Mouse (Mus musculus) heart, postnatal 0 days (tissue): ENCODE measurements around the gene Uty. TPM values are rescaled to one million over a fixed set of nuclear protein-coding genes. Genes with fewer than 3 reads are reported as not detected.

Source experiments
- ATAC-seq: fragments of 200-750 bp; cut with Nextera tagmentation; 2 replicates; pipeline ENCODE4 v1.8.0; 2017; ENCODE audit warnings: low read depth, moderate number of reproducible peaks, moderate library complexity; ENCODE audit not compliant: insufficient read depth
- DNase-seq: peaks from one replicate; pipeline ENCODE4 v3.0.0-alpha.2; 2016; ENCODE audit warnings: low spot score
- H3K27ac ChIP-seq: fragments of 300-500 bp; sonication (generic); 2 replicates; pipeline ENCODE4 v1.5.1; 2014; ENCODE audit warnings: low read depth, mild to moderate bottlenecking
- H3K27me3 ChIP-seq: fragments of 300-500 bp; sonication (generic); 2 replicates; pipeline ENCODE4 v1.6.1; 2014; ENCODE audit warnings: low read length, mixed read lengths; ENCODE audit not compliant: control insufficient read depth, insufficient read depth
- H3K36me3 ChIP-seq: fragments of 300-500 bp; sonication (generic); replicated peaks from 2 replicates; pipeline ENCODE4 v1.6.1; 2014; ENCODE audit warnings: low read length, mixed read lengths; ENCODE audit not compliant: control insufficient read depth, insufficient read depth
- H3K4me1 ChIP-seq: fragments of 300-500 bp; sonication (generic); 2 replicates; pipeline ENCODE4 v1.6.1; 2014; ENCODE audit warnings: antibody characterized with exemption; ENCODE audit not compliant: control insufficient read depth, insufficient read depth
- H3K4me2 ChIP-seq: fragments of 300-500 bp; sonication (generic); 2 replicates; pipeline ENCODE4 v1.6.1; 2014; ENCODE audit warnings: low read depth, mild to moderate bottlenecking, low read length, moderate library complexity
- H3K4me3 ChIP-seq: fragments of 300-500 bp; sonication (generic); 2 replicates; pipeline ENCODE4 v1.5.1; 2014; ENCODE audit warnings: low read depth, low read length
- H3K9ac ChIP-seq: fragments of 300-500 bp; sonication (generic); replicated peaks from 2 replicates; pipeline ENCODE4 v1.6.1; 2014; ENCODE audit warnings: low read depth, low read length, mixed read lengths
- H3K9me3 ChIP-seq: fragments of 300-500 bp; sonication (generic); replicated peaks from 2 replicates; pipeline ENCODE4 v1.6.1; 2016; ENCODE audit warnings: low read length; ENCODE audit not compliant: control insufficient read depth
- CTCF ChIP-seq: IDR thresholded peaks from 2 replicates; pipeline ENCODE4 v1.5.1; 2016; ENCODE audit warnings: antibody characterized with exemption, control low read depth, low read depth
- EP300 ChIP-seq: IDR thresholded peaks from 2 replicates; pipeline ENCODE4 v1.6.1; 2016; ENCODE audit warnings: antibody characterized with exemption, low read depth
- WGBS: fragments of 180-500 bp; shearing (Covaris S2); extraction: QIAGEN DNeasy Blood & Tissue Kit; methylation state at CpG from one replicate; pipeline ENCODE4 v1.1.7; 2014; 5-methylcytosine and 5-hydroxymethylcytosine counted together
- polyA plus RNA-seq: library from polyadenylated mRNA; unstranded; fragments of >200 nt; fragmentation: Nextera tagmentation; extraction: Ambion mirVana; gene quantifications from 2 replicates; pipeline ENCODE4 v1.2.1, GENCODE M21; 2015
- total RNA-seq: library from RNA; depleted of rRNA; stranded (reverse); fragments of >200 nt; gene quantifications from 2 replicates; pipeline ENCODE4 v1.2.3, GENCODE M21; 2014; ENCODE audit warnings: low replicate concordance

Uty gene
- total and polyA plus RNA-seq, 2 experiments from 2014 or later: 17.1 TPM; not detected in 1

- Histone ChIP-seq H3K27ac (peak overlapping the region; percentile 76), H3K4me2 (peak overlapping the region; percentile 46), H3K36me3 (no peaks in the 10 kb centered on the region), H3K27me3 (no peaks in the 10 kb centered on the region), H3K4me3 (peak overlapping the region; percentile 51), H3K9ac (peak overlapping the region; percentile 40; the same call in 1 of the 2 replicates), H3K4me1 (no peaks in the 10 kb centered on the region), H3K9me3 (no peaks in the 10 kb centered on the region)
- no peak for TF ChIP-seq CTCF
- TF ChIP-seq EP300: no peak
- WGBS: 0% methylated on average over 6 of the region's 9 CpGs
- no peak for ATAC-seq
- DNase-seq: no peak
Measured at GRCm38 (mm10) chrY:1244940-1245339, 619 bp downstream of the Uty start.

- TF ChIP-seq EP300 (no peak), CTCF (no peak)
- Histone ChIP-seq H3K9me3 (no peaks in the 10 kb centered on the region), H3K36me3 (no peaks in the 10 kb centered on the region), H3K4me2 (peak overlapping the region; percentile 46; the same call in 1 of the 2 replicates), H3K27me3 (no peaks in the 10 kb centered on the region), H3K9ac (no peak overlapping the region), H3K4me1 (no peaks in the 10 kb centered on the region), H3K4me3 (peak overlapping the region; percentile 51), H3K27ac (no peak overlapping the region)
- 52% methylated on average over 5 of the region's 5 CpGs for WGBS
- DNase-seq (no peak), ATAC-seq (no peak)
Measured at GRCm38 (mm10) chrY:1244421-1244820, 1.1 kb downstream of the Uty start.

- no peaks in the 10 kb centered on the region for H3K27me3 ChIP-seq
- 95% methylated on average over 3 of the region's 7 CpGs for WGBS
- no peaks in the 10 kb centered on the region for H3K36me3 ChIP-seq
- DNase-seq (no peak), ATAC-seq (no peak)
- no peak overlapping the region for H3K4me3 ChIP-seq
- no peak overlapping the region for H3K4me2 ChIP-seq
- no peaks in the 10 kb centered on the region for H3K4me1 ChIP-seq
- no peaks in the 10 kb centered on the region for H3K9me3 ChIP-seq
- no peak overlapping the region for H3K9ac ChIP-seq
- TF ChIP-seq CTCF: no peak
- no peak for TF ChIP-seq EP300
- no peak overlapping the region for H3K27ac ChIP-seq
Measured at GRCm38 (mm10) chrY:1220001-1220400, 25.6 kb downstream of the Uty start.

DNA sequence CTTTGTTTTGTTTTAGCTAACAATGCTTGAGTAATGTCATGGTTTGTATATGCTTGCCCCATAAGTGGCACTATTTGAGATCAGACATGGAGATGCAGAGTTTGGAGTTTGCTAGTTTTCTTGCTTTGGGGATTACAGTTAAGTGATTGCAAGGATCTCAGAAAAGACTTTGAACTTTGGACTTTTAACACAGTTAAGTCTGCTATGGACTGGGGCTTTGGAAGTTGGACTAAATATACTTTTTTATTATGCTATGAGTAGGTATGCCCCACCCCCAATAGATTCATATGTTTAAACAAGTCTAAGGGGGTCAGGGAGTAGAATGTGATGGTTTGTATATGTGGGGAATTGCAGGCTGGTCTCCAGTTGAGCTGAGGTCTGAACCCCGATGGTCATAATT lies 67.1 kb downstream of the Uty start:
- Histone ChIP-seq H3K9me3 (no peaks in the 10 kb centered on the region), H3K4me2 (no peak overlapping the region), H3K27me3 (no peaks in the 10 kb centered on the region), H3K36me3 (no peaks in the 10 kb centered on the region), H3K27ac (no peak overlapping the region), H3K4me1 (no peaks in the 10 kb centered on the region), H3K9ac (no peak overlapping the region), H3K4me3 (no peak overlapping the region)
- TF ChIP-seq CTCF: no peak
- no peak for TF ChIP-seq EP300
- DNase-seq (no peak), ATAC-seq (no peak)
- WGBS: 83% methylated on average over 1 of the region's 1 CpGs

DNA sequence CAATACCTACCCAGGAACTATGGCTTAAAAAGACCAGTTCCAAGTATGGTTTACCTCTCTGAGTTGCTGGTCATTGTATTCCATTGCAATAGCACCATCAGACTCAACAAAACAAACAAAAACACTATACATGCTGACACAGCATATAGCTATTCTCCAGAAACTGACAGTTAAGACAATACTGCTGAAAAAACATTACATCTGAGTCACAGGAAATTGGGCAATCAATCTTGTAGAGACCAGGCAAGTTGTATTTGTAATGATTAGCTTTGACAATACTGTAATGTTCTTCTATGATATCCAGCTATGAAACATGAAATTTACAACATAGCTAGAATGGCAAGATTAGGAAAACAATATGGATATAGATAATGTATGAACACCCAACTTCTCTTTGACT lies 82.5 kb downstream of the Uty start:
- Histone ChIP-seq H3K9me3 (no peaks in the 10 kb centered on the region), H3K4me2 (no peak overlapping the region), H3K4me1 (no peaks in the 10 kb centered on the region), H3K27ac (no peak overlapping the region), H3K36me3 (no peaks in the 10 kb centered on the region), H3K9ac (no peak overlapping the region), H3K4me3 (no peak overlapping the region), H3K27me3 (no peaks in the 10 kb centered on the region)
- DNase-seq (no peak), ATAC-seq (no peak)
- TF ChIP-seq EP300: no peak
- no peak for TF ChIP-seq CTCF

GRCm38 (mm10) chrY:1116153-1116552 lies 129.4 kb downstream of the Uty start:
- no peak for ATAC-seq
- Histone ChIP-seq H3K4me2 (no peak overlapping the region), H3K9me3 (no peaks in the 10 kb centered on the region), H3K36me3 (no peaks in the 10 kb centered on the region), H3K4me3 (no peak overlapping the region), H3K9ac (no peak overlapping the region), H3K27me3 (no peaks in the 10 kb centered on the region), H3K27ac (no peak overlapping the region), H3K4me1 (no peaks in the 10 kb centered on the region)
- no peak for DNase-seq
- WGBS: 86% methylated on average over 4 of the region's 5 CpGs
- TF ChIP-seq EP300: no peak
- TF ChIP-seq CTCF: no peak
